8 mouse cellular contexts compared by ENCODE assay signal in genomic region chr3:38884919-38885418, GRCm38 (mm10). TPM values are rescaled to one million over a fixed set of nuclear protein-coding genes. Genes with fewer than 3 reads are reported as not detected.
DNase-seq lines count a peak whose midpoint lies in the region; ATAC-seq and TF ChIP-seq lines count a peak whose summit lies in the region.

No protein-coding gene starts in this region.

- H3K4me3 ChIP-seq in cerebellum, adult 2 months (replicated peaks; ENCODE audit: insufficient read depth, low read depth, low read length): peak overlapping the region; percentile 56
- H3K4me3 ChIP-seq in spleen, adult 2 months (ENCODE audit: extremely low read depth, insufficient read depth, insufficient read length): peak overlapping the region; percentile 63
- peak overlapping the region; percentile 95 for H3K4me3 ChIP-seq in forebrain, embryonic 16.5 days (replicated peaks; ENCODE audit: low read length)
- peak overlapping the region; percentile 68 for H3K4me3 ChIP-seq in kidney, embryonic 15.5 days (replicated peaks)
- H3K4me3 ChIP-seq in midbrain, embryonic 14.5 days (replicated peaks; ENCODE audit: low read depth, low read length): peak overlapping the region; percentile 83

- TF ChIP-seq CTCF in cerebellum, adult 2 months (IDR thresholded peaks at IDR 0.05; ENCODE audit: borderline replicate concordance, insufficient read depth, low read depth, low read length): no peak
- no peak for TF ChIP-seq CTCF in spleen, adult 2 months (IDR thresholded peaks at IDR 0.05; ENCODE audit: extremely low read depth, insufficient read depth, insufficient read length, insufficient replicate concordance)

- intact Hi-C loops in left cerebral cortex, postnatal 25 days (cut with DNase I): loop anchor here (1.0 to 5.0 kb wide), 11 partner anchors 336 to 1862 kb away; no protein-coding TSS in a partner anchor

- no peaks in the 10 kb centered on the region for H3K27me3 ChIP-seq in cerebellum, adult 2 months (ENCODE audit: control insufficient read depth, insufficient read depth, low read length)
- H3K27me3 ChIP-seq in spleen, adult 2 months (ENCODE audit: control insufficient read depth, insufficient read depth, low read length): peaks cover 17% of the 10 kb centered on the region
- H3K27me3 ChIP-seq in forebrain, embryonic 16.5 days (replicated peaks; ENCODE audit: control insufficient read depth, insufficient read depth, low read length): no peaks in the 10 kb centered on the region
- H3K27me3 ChIP-seq in kidney, embryonic 15.5 days: no peaks in the 10 kb centered on the region
- no peaks in the 10 kb centered on the region for H3K27me3 ChIP-seq in midbrain, embryonic 14.5 days (ENCODE audit: control insufficient read depth, insufficient read depth, low read length)

- TF ChIP-seq POLR2A in cerebellum, adult 2 months (IDR thresholded peaks at IDR 0.05; ENCODE audit: borderline replicate concordance, insufficient read depth, low read length): no peak
- no peak for TF ChIP-seq POLR2A in spleen, adult 2 months (IDR thresholded peaks at IDR 0.05; ENCODE audit: low read depth, low read length)

- peak; percentile 12 to 22 for DNase-seq in cerebellum, adult 2 months
- no peak for DNase-seq in cerebellum, adult 8-10 months
- DNase-seq in spleen, adult 2 months (ENCODE audit: low read depth in 1 of 2, low spot score in 2 of 2): no peak
- DNase-seq in spleen, postnatal 10 days (ENCODE audit: low spot score in 2 of 2): no peak
- peak; percentile 88 for DNase-seq in midbrain, embryonic 14.5 days
- no peak for DNase-seq in left cerebral cortex, postnatal 25 days (ENCODE audit: low spot score in 2 of 2)

- H3K36me3 ChIP-seq in spleen, adult 2 months (ENCODE audit: control insufficient read depth, insufficient read depth, low read length): no peaks in the 10 kb centered on the region
- H3K36me3 ChIP-seq in forebrain, embryonic 16.5 days (ENCODE audit: control insufficient read depth, insufficient read depth): 0 out of 2 replicates have a peak, but pooled peaks cover 3% of the 10 kb centered on the region
- peaks cover 14% of the 10 kb centered on the region for H3K36me3 ChIP-seq in kidney, embryonic 15.5 days
- H3K36me3 ChIP-seq in midbrain, embryonic 14.5 days (ENCODE audit: control insufficient read depth, insufficient read depth, low read length): peaks cover 4% of the 10 kb centered on the region; the same call in 1 of the 2 replicates

- under 1% methylated on average over 24 of the region's 24 CpGs for WGBS in cerebellum, adult 2 months
- WGBS in spleen, adult 2 months: 1% methylated on average over 24 of the region's 24 CpGs
- 0% methylated on average over 24 of the region's 24 CpGs for WGBS in forebrain, embryonic 16.5 days
- WGBS in kidney, embryonic 15.5 days: 0% methylated on average over 24 of the region's 24 CpGs
- under 1% methylated on average over 24 of the region's 24 CpGs for WGBS in midbrain, embryonic 14.5 days

- no peak overlapping the region for H3K27ac ChIP-seq in cerebellum, adult 2 months (ENCODE audit: insufficient read depth, low read length)
- H3K27ac ChIP-seq in spleen, adult 2 months (ENCODE audit: insufficient read depth, low read length): peak overlapping the region; percentile 32; the same call in 1 of the 2 replicates
- peak overlapping the region; percentile 93 for H3K27ac ChIP-seq in forebrain, embryonic 16.5 days (ENCODE audit: low read length)
- peak overlapping the region; percentile 95 for H3K27ac ChIP-seq in kidney, embryonic 15.5 days
- peak overlapping the region; percentile 87 for H3K27ac ChIP-seq in midbrain, embryonic 14.5 days (replicated peaks; ENCODE audit: low read depth, low read length)

- H3K4me1 ChIP-seq in cerebellum, adult 2 months (ENCODE audit: control insufficient read depth, insufficient read depth, low read length): no peaks in the 10 kb centered on the region
- peaks cover 15% of the 10 kb centered on the region for H3K4me1 ChIP-seq in spleen, adult 2 months (ENCODE audit: control insufficient read depth, insufficient read depth, insufficient read length)
- H3K4me1 ChIP-seq in forebrain, embryonic 16.5 days (replicated peaks; ENCODE audit: control insufficient read depth, insufficient read depth, low read length): peaks cover 33% of the 10 kb centered on the region
- peaks cover 37% of the 10 kb centered on the region for H3K4me1 ChIP-seq in kidney, embryonic 15.5 days
- H3K4me1 ChIP-seq in midbrain, embryonic 14.5 days (ENCODE audit: control insufficient read depth, insufficient read depth, low read length): peaks cover 27% of the 10 kb centered on the region

- no peaks in the 10 kb centered on the region for H3K9me3 ChIP-seq in forebrain, embryonic 16.5 days (ENCODE audit: control insufficient read depth, low read length)
- no peaks in the 10 kb centered on the region for H3K9me3 ChIP-seq in kidney, embryonic 15.5 days (replicated peaks)
- no peaks in the 10 kb centered on the region for H3K9me3 ChIP-seq in midbrain, embryonic 14.5 days (ENCODE audit: control insufficient read depth, low read length)

- peak overlapping the region; percentile 92 for H3K9ac ChIP-seq in forebrain, embryonic 16.5 days (replicated peaks; ENCODE audit: low read depth, low read length)
- H3K9ac ChIP-seq in kidney, embryonic 15.5 days: peak overlapping the region; percentile 64
- peak overlapping the region; percentile 81 for H3K9ac ChIP-seq in midbrain, embryonic 14.5 days (replicated peaks; ENCODE audit: low read length)

- peak overlapping the region; percentile 92 for H3K4me2 ChIP-seq in forebrain, embryonic 16.5 days (ENCODE audit: low read length)
- peak overlapping the region; percentile 96 for H3K4me2 ChIP-seq in kidney, embryonic 15.5 days
- peak overlapping the region; percentile 97 for H3K4me2 ChIP-seq in midbrain, embryonic 14.5 days (ENCODE audit: low read length)

- peak; percentile 32 for ATAC-seq in forebrain, embryonic 16.5 days
- peak; percentile 7; the same call in 1 of the 2 replicates for ATAC-seq in kidney, embryonic 15.5 days (replicated peaks; ENCODE audit: low FRiP score)
- peak; percentile 48 for ATAC-seq in midbrain, embryonic 14.5 days (ENCODE audit: low FRiP score, low TSS enrichment)

RNA-seq across cellular contexts. Expression of gene Fat4, which starts 1.8 kb away (rescaled TPM):
- polyA plus RNA-seq in cerebellum, adult 2 months (2012; rRNA removed): 1.2 and 1.5 TPM in 2 replicates
- polyA plus RNA-seq in spleen, adult 2 months (2012; rRNA removed): 0.83 and 0.90 TPM in 2 replicates
- polyA plus RNA-seq in forebrain, embryonic 16.5 days (2015; fragmentation: Nextera tagmentation; extraction: Ambion mirVana): 11.0 and 12.4 TPM in 2 replicates
- 6.9 and 8.2 TPM in 2 replicates for polyA plus RNA-seq in kidney, embryonic 15.5 days (2015; fragmentation: Nextera tagmentation; extraction: Ambion mirVana)
- polyA plus RNA-seq in midbrain, embryonic 14.5 days (2014; fragmentation: Nextera tagmentation; extraction: Ambion mirVana): 13.4 and 14.6 TPM in 2 replicates
- total RNA-seq in left cerebral cortex, postnatal 25 days (2021): 10 to 100 TPM; 12.8 to 13.3 TPM

Comparison
In these comparisons a context has a peak if more than half of its experiments do, and no peak if none do; other contexts are left out.
1. DNase-seq: peak in cerebellum, adult 2 months (2 of 2) and midbrain, embryonic 14.5 days (single experiment); none in cerebellum, adult 8-10 months (single experiment), spleen, adult 2 months (0 of 2), spleen, postnatal 10 days (0 of 2) and left cerebral cortex, postnatal 25 days (0 of 2).
2. Peak in every context shown above with its lines, with median percentiles within 50 percentile points of each other: H3K4me3 ChIP-seq, ATAC-seq, H3K4me2 ChIP-seq and H3K9ac ChIP-seq.